14 mouse cellular contexts compared by ENCODE assay signal in genomic region chr10:19911583-19911982, GRCm38 (mm10). TPM values are rescaled to one million over a fixed set of nuclear protein-coding genes. Genes with fewer than 3 reads are reported as not detected.
DNase-seq lines count a peak whose midpoint lies in the region; ATAC-seq and TF ChIP-seq lines count a peak whose summit lies in the region.
"Had no signal": no experiment of that assay in that cellular context is flagged by ENCODE, and none has a peak within 500 bp of the region (broad histone marks: within the 10 kb centered on the region; RNA-seq: fewer than 3 reads in every experiment).

No protein-coding gene starts in this region.

- ATAC-seq in erythroid progenitor cell, adult 5-6 weeks (replicated peaks; ENCODE audit: low FRiP score, poor library complexity, severe bottlenecking), result no peak
- ATAC-seq: midbrain, embryonic 15.5 days had no signal

- peaks cover 5% of the 10 kb centered on the region; the same call in 1 of the 2 replicates for H3K4me1 ChIP-seq in kidney, adult 2 months (ENCODE audit: control insufficient read depth, insufficient read depth, low read length)
- H3K4me1 ChIP-seq: forebrain, embryonic 10.5 days; midbrain, embryonic 15.5 days had no signal

- peak; percentile 20 for DNase-seq in adrenal gland, postnatal 14 days
- no peak for DNase-seq in adrenal gland, postnatal 10 days
- DNase-seq in kidney, adult 2 months, result no peak
- DNase-seq in kidney, postnatal 36 days, result no peak
- DNase-seq in retina, embryonic 14.5 days (ENCODE audit: low spot score), result peak; percentile 51
- no peak for DNase-seq in retina, postnatal 1 day
- no peak for DNase-seq in cerebellum, postnatal 36 days
- DNase-seq: cerebellum, adult 8-10 months; gastrocnemius, postnatal 25 days; heart, postnatal 36 days; kidney, postnatal 10 days had no signal

- H3K27me3 ChIP-seq in kidney, adult 2 months (replicated peaks; ENCODE audit: control insufficient read depth, insufficient read depth, low read length), result no peaks in the 10 kb centered on the region; the same call in 1 of the 2 replicates
- H3K27me3 ChIP-seq: midbrain, embryonic 15.5 days had no signal

- H3K36me3 ChIP-seq in kidney, adult 2 months (ENCODE audit: control insufficient read depth, insufficient read depth, low read length), result no peaks in the 10 kb centered on the region
- H3K36me3 ChIP-seq: forebrain, embryonic 10.5 days; midbrain, embryonic 15.5 days had no signal

- H3K27ac ChIP-seq in kidney, adult 2 months (ENCODE audit: insufficient read depth, low read depth, low read length), result no peak overlapping the region
- H3K27ac ChIP-seq: forebrain, embryonic 10.5 days; midbrain, embryonic 15.5 days had no signal

- TF ChIP-seq CTCF in kidney, adult 2 months (conservative IDR thresholded peaks at IDR 0.05; ENCODE audit: insufficient read depth, insufficient read length, low read depth, low read length), result 0 out of 2 replicates have a peak, but pooled peaks have one; percentile 33

- WGBS in kidney, adult 2 months, result 45% methylated on average over 1 of the region's 1 CpGs

- H3K4me3 ChIP-seq in kidney, adult 2 months (ENCODE audit: insufficient read depth, low read depth, low read length), result no peak overlapping the region
- H3K4me3 ChIP-seq: forebrain, embryonic 10.5 days; midbrain, embryonic 15.5 days had no signal

- no peak for TF ChIP-seq POLR2A in kidney, adult 2 months (IDR thresholded peaks at IDR 0.05; ENCODE audit: low read depth, low read length)

RNA-seq across cellular contexts. Expression of gene Pex7, which starts 4.1 kb away (rescaled TPM):
- total RNA-seq in adrenal gland, postnatal 14 days (2021), result 41.4 and 42.3 TPM in 2 replicates
- 10 to 100 TPM; 42.5 to 47.8 TPM for total RNA-seq in adrenal gland, postnatal 10 days (2021)
- 87.4 and 90.9 TPM in 2 replicates for polyA plus RNA-seq in kidney, adult 2 months (2012; rRNA removed)
- 1.7 and 20.9 TPM in 2 replicates for total RNA-seq in erythroid progenitor cell, adult 5-6 weeks (2015; ENCODE audit: low replicate concordance)
- 1.4 and 8.9 TPM in 2 replicates for total RNA-seq in erythroid progenitor cell, adult 5-6 weeks (2017; ENCODE audit: low replicate concordance)

RNA-seq across cellular contexts. Expression of gene Map3k5, which starts 22.7 kb away (rescaled TPM):
- 23.3 and 23.9 TPM in 2 replicates for total RNA-seq in adrenal gland, postnatal 14 days (2021)
- 10 to 100 TPM; 16.4 to 28.3 TPM for total RNA-seq in adrenal gland, postnatal 10 days (2021)
- polyA plus RNA-seq in kidney, adult 2 months (2012; rRNA removed), result 9.0 and 11.3 TPM in 2 replicates
- total RNA-seq in erythroid progenitor cell, adult 5-6 weeks (2015; ENCODE audit: low replicate concordance), result 1.4 and 4.2 TPM in 2 replicates
- total RNA-seq in erythroid progenitor cell, adult 5-6 weeks (2017; ENCODE audit: low replicate concordance), result 4.4 and 4.5 TPM in 2 replicates

Comparison
In these comparisons a context has a peak if more than half of its experiments do, and no peak if none do; other contexts are left out.
1. DNase-seq: peak in adrenal gland, postnatal 14 days (single experiment) and retina, embryonic 14.5 days (single experiment); none in adrenal gland, postnatal 10 days (single experiment), kidney, adult 2 months (single experiment), kidney, postnatal 36 days (0 of 2), retina, postnatal 1 day (single experiment) and cerebellum, postnatal 36 days (0 of 2).